Mouse (Mus musculus): ENCODE data around the gene Reep6. TPM values are rescaled to one million over a fixed set of nuclear protein-coding genes. Genes with fewer than 3 reads are reported as not detected.

Gene Reep6
- polyA plus RNA-seq, 1 experiment from 2014 or later = 4.5 TPM

DNA sequence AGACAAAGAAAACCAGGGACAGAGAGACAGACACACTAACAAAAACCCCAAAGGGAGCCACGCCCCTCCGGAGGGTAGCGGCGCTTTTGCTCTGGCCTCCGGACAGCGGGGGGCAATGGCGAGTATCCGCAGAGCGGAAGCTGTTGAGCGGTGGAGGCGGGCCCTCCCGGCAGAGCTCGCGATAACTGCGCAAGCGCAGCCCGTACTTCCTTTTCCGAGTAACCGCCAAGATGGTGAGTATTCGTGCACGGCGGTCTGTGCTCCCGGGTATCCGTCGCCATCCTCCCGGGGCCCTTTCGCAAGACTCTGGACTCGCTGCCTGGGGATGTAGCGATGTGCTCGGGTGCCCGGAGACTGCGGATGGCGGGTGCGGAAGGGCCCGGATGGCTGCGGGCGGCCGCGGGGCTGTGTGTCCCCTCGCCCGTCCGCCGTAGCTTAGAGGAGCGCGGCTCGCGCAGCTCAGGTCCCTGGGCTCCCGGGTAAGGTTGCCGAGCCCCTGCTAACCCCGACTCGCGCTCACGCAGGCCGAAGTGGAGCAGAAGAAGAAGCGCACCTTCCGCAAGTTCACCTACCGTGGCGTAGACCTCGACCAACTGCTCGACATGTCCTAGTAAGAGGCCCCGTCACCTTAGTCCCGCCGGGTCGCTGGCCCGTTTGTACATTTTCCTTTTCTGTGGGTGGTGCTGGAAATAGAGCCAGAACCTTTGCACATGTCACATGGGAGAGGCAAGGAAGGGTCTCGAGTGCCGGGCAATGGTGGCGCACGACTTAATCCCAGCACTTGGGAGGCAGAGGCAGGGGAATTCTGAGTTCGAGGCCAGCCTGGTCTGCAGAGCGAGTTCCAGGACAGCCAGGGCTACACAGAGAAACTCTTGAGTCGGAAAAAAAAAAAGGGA is 37.3 kb upstream of the Reep6 start, which contains the start of gene Rps15:
Rps15 (plus strand) TSS at position 203 of the 896 bp plus-strand sequence.
- Histone ChIP-seq H3K27ac (replicated peaks; ENCODE audit: low read depth, low read length) (peak within 1 kb of the TSS; percentile 78), H3K9me3 (replicated peaks; ENCODE audit: control insufficient read depth, low read length) (no peaks in the 10 kb centered on the region), H3K27me3 (ENCODE audit: control insufficient read depth, insufficient read depth, low read length) (no peaks in the 10 kb centered on the region), H3K9ac (replicated peaks; ENCODE audit: low read length) (peak within 1 kb of the TSS; percentile 99), H3K4me1 (ENCODE audit: control insufficient read depth, insufficient read depth, low read length) (peaks cover 3% of the 10 kb centered on the region; the same call in 1 of the 2 replicates), H3K4me2 (ENCODE audit: low read depth, low read length) (peak within 1 kb of the TSS; percentile 92), H3K36me3 (replicated peaks; ENCODE audit: control insufficient read depth, insufficient read depth, low read depth, low read length) (peaks cover 5% of the 10 kb centered on the region), H3K4me3 (ENCODE audit: low read depth, low read length) (peak within 1 kb of the TSS; percentile 96)
- DNase-seq (ENCODE audit: low spot score) (peak; percentile 98), ATAC-seq (replicated peaks; ENCODE audit: insufficient number of reproducible peaks, low FRiP score, low TSS enrichment, low read depth) (peak; percentile 75)
- WGBS = under 1% methylated on average over 72 of the region's 72 CpGs

DNA sequence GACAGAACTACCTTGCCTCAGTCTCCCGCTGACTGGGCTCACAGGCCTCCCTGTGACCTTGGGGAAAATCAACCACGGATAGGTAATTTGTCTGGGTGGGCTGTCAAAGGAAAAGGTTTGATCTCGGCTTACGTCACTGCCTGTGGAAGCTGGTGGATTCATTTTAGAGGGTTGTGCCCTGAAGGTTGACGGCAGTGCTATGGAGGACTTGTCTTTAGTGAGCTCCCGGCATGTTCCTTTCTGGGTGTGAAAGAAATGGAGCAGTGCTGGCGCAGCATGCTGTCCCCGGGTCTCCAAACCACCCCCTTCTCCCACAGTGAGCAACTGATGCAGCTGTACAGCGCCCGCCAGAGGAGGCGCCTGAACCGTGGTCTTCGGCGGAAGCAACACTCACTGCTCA is 36.4 kb upstream of the Reep6 start:
- 28% methylated on average over 14 of the region's 14 CpGs for WGBS
- ATAC-seq (replicated peaks; ENCODE audit: insufficient number of reproducible peaks, low FRiP score, low TSS enrichment, low read depth) (no peak), DNase-seq (ENCODE audit: low spot score) (no peak)
- H3K4me1 ChIP-seq (ENCODE audit: control insufficient read depth, insufficient read depth, low read length) = peaks cover 3% of the 10 kb centered on the region; the same call in 1 of the 2 replicates
- no peaks in the 10 kb centered on the region for H3K9me3 ChIP-seq (replicated peaks; ENCODE audit: control insufficient read depth, low read length)
- H3K4me3 ChIP-seq (ENCODE audit: low read depth, low read length) = peak overlapping the region; percentile 96
- H3K27ac ChIP-seq (replicated peaks; ENCODE audit: low read depth, low read length) = no peak overlapping the region
- H3K4me2 ChIP-seq (ENCODE audit: low read depth, low read length) = peak overlapping the region; percentile 92
- peaks cover 2% of the 10 kb centered on the region; the same call in 1 of the 2 replicates for H3K27me3 ChIP-seq (ENCODE audit: control insufficient read depth, insufficient read depth, low read length)
- peaks cover 5% of the 10 kb centered on the region for H3K36me3 ChIP-seq (replicated peaks; ENCODE audit: control insufficient read depth, insufficient read depth, low read depth, low read length)
- peak overlapping the region; percentile 99 for H3K9ac ChIP-seq (replicated peaks; ENCODE audit: low read length)

- Histone ChIP-seq H3K4me3 (ENCODE audit: low read depth, low read length) (no peak overlapping the region; the same call in 1 of the 2 replicates), H3K36me3 (replicated peaks; ENCODE audit: control insufficient read depth, insufficient read depth, low read depth, low read length) (peaks cover 5% of the 10 kb centered on the region; the same call in 1 of the 2 replicates), H3K4me1 (ENCODE audit: control insufficient read depth, insufficient read depth, low read length) (peaks cover 3% of the 10 kb centered on the region; the same call in 1 of the 2 replicates), H3K9ac (replicated peaks; ENCODE audit: low read length) (no peak overlapping the region), H3K27me3 (ENCODE audit: control insufficient read depth, insufficient read depth, low read length) (peaks cover 12% of the 10 kb centered on the region), H3K4me2 (ENCODE audit: low read depth, low read length) (no peak overlapping the region; the same call in 1 of the 2 replicates), H3K9me3 (replicated peaks; ENCODE audit: control insufficient read depth, low read length) (no peaks in the 10 kb centered on the region), H3K27ac (replicated peaks; ENCODE audit: low read depth, low read length) (no peak overlapping the region)
- DNase-seq (ENCODE audit: low spot score) = no peak
- 71% methylated on average over 4 of the region's 4 CpGs for WGBS
- ATAC-seq (replicated peaks; ENCODE audit: insufficient number of reproducible peaks, low FRiP score, low TSS enrichment, low read depth) = no peak
These were observed 35.4 kb upstream of the Reep6 start for GRCm38 (mm10) chr10:80294311-80294710.

- Histone ChIP-seq H3K36me3 (replicated peaks; ENCODE audit: control insufficient read depth, insufficient read depth, low read depth, low read length) (peaks cover 5% of the 10 kb centered on the region; the same call in 1 of the 2 replicates), H3K4me1 (ENCODE audit: control insufficient read depth, insufficient read depth, low read length) (peaks cover 3% of the 10 kb centered on the region; the same call in 1 of the 2 replicates), H3K27me3 (ENCODE audit: control insufficient read depth, insufficient read depth, low read length) (peaks cover 17% of the 10 kb centered on the region), H3K4me2 (ENCODE audit: low read depth, low read length) (no peak overlapping the region; the same call in 1 of the 2 replicates), H3K9me3 (replicated peaks; ENCODE audit: control insufficient read depth, low read length) (no peaks in the 10 kb centered on the region), H3K27ac (replicated peaks; ENCODE audit: low read depth, low read length) (no peak overlapping the region), H3K9ac (replicated peaks; ENCODE audit: low read length) (no peak overlapping the region), H3K4me3 (ENCODE audit: low read depth, low read length) (no peak overlapping the region)
- no peak for DNase-seq (ENCODE audit: low spot score)
- no peak for ATAC-seq (replicated peaks; ENCODE audit: insufficient number of reproducible peaks, low FRiP score, low TSS enrichment, low read depth)
- 50% methylated on average over 7 of the region's 7 CpGs for WGBS
These were observed 34.9 kb upstream of the Reep6 start for GRCm38 (mm10) chr10:80294788-80295303.

DNA sequence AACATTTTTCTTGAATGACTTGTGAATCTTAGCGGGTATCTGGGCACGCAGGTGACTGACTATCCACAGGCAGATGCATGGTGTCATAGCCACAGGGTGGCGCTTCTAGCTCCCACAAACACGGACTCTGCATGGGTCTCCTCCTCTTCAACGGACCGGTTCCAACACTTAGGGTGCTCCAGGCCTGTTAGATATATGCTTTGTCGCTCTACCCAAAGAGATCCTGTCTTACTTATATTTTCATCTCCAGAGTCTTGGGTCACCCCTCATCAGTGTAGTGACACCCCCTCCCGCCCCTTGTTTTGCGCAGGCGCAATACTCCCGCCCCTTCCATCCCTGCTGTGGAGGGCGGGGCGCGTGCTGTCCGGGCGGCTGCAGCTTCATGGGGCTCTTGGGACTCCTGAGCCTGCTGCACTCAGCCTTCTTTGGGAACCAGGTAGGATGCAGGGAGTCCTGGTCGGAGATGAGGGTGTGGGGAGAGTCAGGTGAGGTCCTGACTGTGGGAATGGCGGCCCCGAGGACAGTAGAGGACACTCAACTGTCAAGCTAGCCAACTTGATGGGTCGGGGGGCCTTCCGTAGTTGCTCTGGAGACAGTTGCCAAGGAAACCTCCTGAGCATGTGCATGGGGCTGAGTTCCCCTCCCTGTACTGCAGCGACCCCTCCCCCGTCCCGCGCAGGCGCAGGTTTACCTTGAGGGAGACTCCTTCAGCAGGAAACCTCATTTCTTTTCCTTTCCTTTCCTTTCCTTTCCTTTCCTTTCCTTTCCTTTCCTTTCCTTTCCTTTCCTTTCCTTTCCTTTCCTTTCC is 33.9 kb upstream of the Reep6 start, which contains the start of gene Apc2:
Apc2 (plus strand) TSS at position 360 of the 808 bp plus-strand sequence.
- H3K4me2 ChIP-seq (ENCODE audit: low read depth, low read length) = peak within 1 kb of the TSS; percentile 69
- peaks cover 27% of the 10 kb centered on the region for H3K27me3 ChIP-seq (ENCODE audit: control insufficient read depth, insufficient read depth, low read length)
- H3K27ac ChIP-seq (replicated peaks; ENCODE audit: low read depth, low read length) = peak within 1 kb of the TSS; percentile 52; the same call in 1 of the 2 replicates
- peak within 1 kb of the TSS; percentile 33 for H3K4me3 ChIP-seq (ENCODE audit: low read depth, low read length)
- H3K9me3 ChIP-seq (replicated peaks; ENCODE audit: control insufficient read depth, low read length) = no peaks in the 10 kb centered on the region
- H3K4me1 ChIP-seq (ENCODE audit: control insufficient read depth, insufficient read depth, low read length) = peaks cover 3% of the 10 kb centered on the region; the same call in 1 of the 2 replicates
- H3K9ac ChIP-seq (replicated peaks; ENCODE audit: low read length) = peak within 1 kb of the TSS; percentile 56
- DNase-seq (ENCODE audit: low spot score) = peak; percentile 79
- 2% methylated on average over 26 of the region's 26 CpGs for WGBS
- ATAC-seq (replicated peaks; ENCODE audit: insufficient number of reproducible peaks, low FRiP score, low TSS enrichment, low read depth) = peak; percentile 30; the same call in 1 of the 2 replicates
- H3K36me3 ChIP-seq (replicated peaks; ENCODE audit: control insufficient read depth, insufficient read depth, low read depth, low read length) = peaks cover 5% of the 10 kb centered on the region; the same call in 1 of the 2 replicates

GRCm38 (mm10) chr10:80296824-80297223 is 32.9 kb upstream of the Reep6 start:
- no peaks in the 10 kb centered on the region for H3K9me3 ChIP-seq (replicated peaks; ENCODE audit: control insufficient read depth, low read length)
- H3K27ac ChIP-seq (replicated peaks; ENCODE audit: low read depth, low read length) = no peak overlapping the region
- ATAC-seq (replicated peaks; ENCODE audit: insufficient number of reproducible peaks, low FRiP score, low TSS enrichment, low read depth) (no peak), DNase-seq (ENCODE audit: low spot score) (no peak)
- peaks cover 5% of the 10 kb centered on the region; the same call in 1 of the 2 replicates for H3K36me3 ChIP-seq (replicated peaks; ENCODE audit: control insufficient read depth, insufficient read depth, low read depth, low read length)
- H3K4me3 ChIP-seq (ENCODE audit: low read depth, low read length) = no peak overlapping the region
- H3K4me1 ChIP-seq (ENCODE audit: control insufficient read depth, insufficient read depth, low read length) = peaks cover 3% of the 10 kb centered on the region; the same call in 1 of the 2 replicates
- H3K9ac ChIP-seq (replicated peaks; ENCODE audit: low read length) = no peak overlapping the region
- WGBS = 70% methylated on average over 5 of the region's 5 CpGs
- no peak overlapping the region for H3K4me2 ChIP-seq (ENCODE audit: low read depth, low read length)
- peaks cover 35% of the 10 kb centered on the region for H3K27me3 ChIP-seq (ENCODE audit: control insufficient read depth, insufficient read depth, low read length)

- WGBS = 70% methylated on average over 8 of the region's 8 CpGs
- Histone ChIP-seq H3K9me3 (replicated peaks; ENCODE audit: control insufficient read depth, low read length) (no peaks in the 10 kb centered on the region), H3K4me3 (ENCODE audit: low read depth, low read length) (no peak overlapping the region), H3K36me3 (replicated peaks; ENCODE audit: control insufficient read depth, insufficient read depth, low read depth, low read length) (peaks cover 5% of the 10 kb centered on the region; the same call in 1 of the 2 replicates), H3K9ac (replicated peaks; ENCODE audit: low read length) (no peak overlapping the region), H3K27me3 (ENCODE audit: control insufficient read depth, insufficient read depth, low read length) (peaks cover 35% of the 10 kb centered on the region), H3K27ac (replicated peaks; ENCODE audit: low read depth, low read length) (no peak overlapping the region), H3K4me2 (ENCODE audit: low read depth, low read length) (no peak overlapping the region), H3K4me1 (ENCODE audit: control insufficient read depth, insufficient read depth, low read length) (peaks cover 3% of the 10 kb centered on the region; the same call in 1 of the 2 replicates)
- DNase-seq (ENCODE audit: low spot score) = no peak
- no peak for ATAC-seq (replicated peaks; ENCODE audit: insufficient number of reproducible peaks, low FRiP score, low TSS enrichment, low read depth)
These were observed 32.1 kb upstream of the Reep6 start for GRCm38 (mm10) chr10:80297526-80298133.
